Mouse (Mus musculus) MEL (cell line): ENCODE measurements at regions not wholly inside any gene's neighbourhood (a gene's known extent, or its start where the extent isn't known, plus 50 kb on each side); places are given as distances from the start of the nearest gene placed in this dataset.

ENCODE experiments used
- DNase-seq: peaks from one replicate; pipeline ENCODE4 v3.0.0; 2011; ENCODE audit warnings: low read depth, low spot score
- H3K27ac ChIP-seq: 2 replicates; pipeline ENCODE4 v1.5.1; 2012; ENCODE audit warnings: low read depth, mild to moderate bottlenecking, control low read depth, low read length, moderate library complexity; ENCODE audit not compliant: control insufficient read depth
- H3K27me3 ChIP-seq, 2 experiments: fragments of 150-350 bp in 1 of 2; sonication (generic) in 1 of 2; 2 replicates each; pipeline ENCODE4 v1.6.1; 2012; ENCODE audit warnings: low read length in 2 of 2, mild to moderate bottlenecking in 2 of 2, improper control_type of control experiment in 1 of 2, moderate library complexity in 1 of 2; ENCODE audit not compliant: insufficient read depth in 2 of 2, control insufficient read depth in 1 of 2
- H3K36me3 ChIP-seq, 2 experiments: 2 replicates each; pipeline ENCODE4 v1.6.1; 2012 to 2014; ENCODE audit warnings: low read length in 2 of 2, improper control_type of control experiment in 1 of 2, inconsistent platforms in 1 of 2, mild to moderate bottlenecking in 1 of 2; ENCODE audit not compliant: insufficient read depth in 2 of 2, control insufficient read depth in 1 of 2
- H3K4me1 ChIP-seq, 2 experiments: fragments of 150-350 bp in 1 of 2; sonication (generic) in 1 of 2; 2 replicates each; pipeline ENCODE4 v1.6.1; 2012; ENCODE audit warnings: low read length in 2 of 2, improper control_type of control experiment in 1 of 2, mild to moderate bottlenecking in 1 of 2; ENCODE audit not compliant: insufficient read depth in 2 of 2, control insufficient read depth in 1 of 2
- H3K4me3 ChIP-seq, 2 experiments: fragments of 150-350 bp in 1 of 2; sonication (generic) in 1 of 2; 2 replicates each; pipeline ENCODE4 v1.5.1; 2012; ENCODE audit warnings: low read depth in 2 of 2, low read length in 2 of 2, mild to moderate bottlenecking in 2 of 2, moderate library complexity in 2 of 2, control low read depth in 1 of 2, improper control_type of control experiment in 1 of 2; ENCODE audit not compliant: control insufficient read depth in 1 of 2, insufficient read depth in 1 of 2
- H3K79me2 ChIP-seq: 2 replicates; pipeline ENCODE4 v1.6.1; 2012; ENCODE audit warnings: mild to moderate bottlenecking, low read length, moderate library complexity; ENCODE audit not compliant: control insufficient read depth, poor library complexity, insufficient read depth
- H3K9ac ChIP-seq: 2 replicates; pipeline ENCODE4 v1.6.1; 2012; ENCODE audit warnings: low read depth, mild to moderate bottlenecking, control low read depth, low read length, moderate library complexity; ENCODE audit not compliant: control insufficient read depth, poor library complexity, severe bottlenecking
- H3K9me3 ChIP-seq: fragments of 150-350 bp; sonication (generic); replicated peaks from 2 replicates; pipeline ENCODE4 v1.6.1; 2012; ENCODE audit warnings: mild to moderate bottlenecking, low read length, improper control_type of control experiment, moderate library complexity; ENCODE audit not compliant: insufficient read depth
- BHLHE40 ChIP-seq: IDR thresholded peaks from 2 replicates; pipeline ENCODE4 v1.6.1; 2012; ENCODE audit warnings: low read depth, mild to moderate bottlenecking, inconsistent platforms, low read length, improper control_type of control experiment, borderline replicate concordance
- CTCF ChIP-seq, 3 experiments: IDR thresholded peaks in 2 of 3; conservative IDR thresholded peaks in 1 of 3; 2 replicates each; pipeline ENCODE4 v1.5.1; 2011 to 2012; ENCODE audit warnings: low read length in 3 of 3, low read depth in 2 of 3, mild to moderate bottlenecking in 2 of 3, improper control_type of control experiment in 1 of 3, inconsistent platforms in 1 of 3, mixed read lengths in 1 of 3, moderate library complexity in 1 of 3; ENCODE audit not compliant: control insufficient read depth in 1 of 3, insufficient read depth in 1 of 3, poor library complexity in 1 of 3, severe bottlenecking in 1 of 3
- EP300 ChIP-seq, 2 experiments: IDR thresholded peaks; 2 replicates each; pipeline ENCODE4 v1.6.1; 2011; ENCODE audit warnings: improper control_type of control experiment in 2 of 2, low read length in 2 of 2, low read depth in 1 of 2, mild to moderate bottlenecking in 1 of 2
- HCFC1 ChIP-seq: IDR thresholded peaks from 2 replicates; pipeline ENCODE4 v1.6.1; 2012; ENCODE audit warnings: low read depth, mild to moderate bottlenecking, inconsistent platforms, low read length, improper control_type of control experiment, moderate library complexity
- JUND ChIP-seq: IDR thresholded peaks from 2 replicates; pipeline ENCODE4 v1.6.1; 2011; ENCODE audit warnings: low read depth, mild to moderate bottlenecking, improper control_type of control experiment, low read length
- MAX ChIP-seq: IDR thresholded peaks from 2 replicates; pipeline ENCODE4 v1.6.1; 2011; ENCODE audit warnings: low read length, improper control_type of control experiment
- MAZ ChIP-seq: IDR thresholded peaks from 2 replicates; pipeline ENCODE4 v1.6.1; 2012; ENCODE audit warnings: low read depth, mild to moderate bottlenecking, inconsistent platforms, low read length, improper control_type of control experiment
- MYB ChIP-seq: IDR thresholded peaks from 2 replicates; pipeline ENCODE4 v1.6.1; 2011; ENCODE audit warnings: mild to moderate bottlenecking, low read depth, low read length, improper control_type of control experiment
- MYC ChIP-seq: IDR thresholded peaks from 2 replicates; pipeline ENCODE4 v1.6.1; 2011; ENCODE audit warnings: low read depth, mild to moderate bottlenecking, low read length, improper control_type of control experiment, moderate library complexity
- NELFE ChIP-seq: IDR thresholded peaks from 2 replicates; pipeline ENCODE4 v1.6.1; 2011; ENCODE audit warnings: low read depth, low read length, improper control_type of control experiment
- NRF1 ChIP-seq: IDR thresholded peaks from 2 replicates; pipeline ENCODE4 v1.6.1; 2014; ENCODE audit warnings: low read depth, mild to moderate bottlenecking, inconsistent platforms, low read length, improper control_type of control experiment, moderate library complexity; ENCODE audit not compliant: poor library complexity, insufficient read depth, severe bottlenecking
- POLR2A ChIP-seq, 2 experiments: IDR thresholded peaks; 2 replicates each; pipeline ENCODE4 v1.6.1; 2011 to 2012; ENCODE audit warnings: low read length in 2 of 2, mild to moderate bottlenecking in 2 of 2, control low read depth in 1 of 2, improper control_type of control experiment in 1 of 2, low read depth in 1 of 2, moderate library complexity in 1 of 2; ENCODE audit not compliant: control insufficient read depth in 1 of 2, insufficient read depth in 1 of 2, poor library complexity in 1 of 2
- POLR2AphosphoS2 ChIP-seq: IDR thresholded peaks from 2 replicates; pipeline ENCODE4 v1.6.1; 2011; ENCODE audit warnings: low read length, improper control_type of control experiment
- POLR2AphosphoS5 ChIP-seq: IDR thresholded peaks from 2 replicates; pipeline ENCODE4 v1.6.1; 2012; ENCODE audit warnings: low read depth, borderline replicate concordance, mild to moderate bottlenecking, inconsistent platforms, low read length, moderate library complexity, mixed read lengths
- TBP ChIP-seq: IDR thresholded peaks from 2 replicates; pipeline ENCODE4 v1.8.0; 2011; ENCODE audit warnings: low read depth, low read length, improper control_type of control experiment
- USF2 ChIP-seq, 2 experiments: IDR thresholded peaks; 2 replicates each; pipeline ENCODE4 v1.6.1; 2011 to 2012; ENCODE audit warnings: improper control_type of control experiment in 2 of 2, low read length in 2 of 2, borderline replicate concordance in 1 of 2, inconsistent platforms in 1 of 2, low read depth in 1 of 2, mild to moderate bottlenecking in 1 of 2; ENCODE audit not compliant: insufficient read depth in 1 of 2
- ZKSCAN1 ChIP-seq: IDR thresholded peaks from 2 replicates; pipeline ENCODE4 v1.6.1; 2012; ENCODE audit warnings: low read depth, mild to moderate bottlenecking, inconsistent platforms, low read length, improper control_type of control experiment, moderate library complexity
- ZMIZ1 ChIP-seq: IDR thresholded peaks from 2 replicates; pipeline ENCODE4 v1.6.1; 2012; ENCODE audit warnings: low read depth, mild to moderate bottlenecking, inconsistent platforms, low read length, improper control_type of control experiment, moderate library complexity

DNA sequence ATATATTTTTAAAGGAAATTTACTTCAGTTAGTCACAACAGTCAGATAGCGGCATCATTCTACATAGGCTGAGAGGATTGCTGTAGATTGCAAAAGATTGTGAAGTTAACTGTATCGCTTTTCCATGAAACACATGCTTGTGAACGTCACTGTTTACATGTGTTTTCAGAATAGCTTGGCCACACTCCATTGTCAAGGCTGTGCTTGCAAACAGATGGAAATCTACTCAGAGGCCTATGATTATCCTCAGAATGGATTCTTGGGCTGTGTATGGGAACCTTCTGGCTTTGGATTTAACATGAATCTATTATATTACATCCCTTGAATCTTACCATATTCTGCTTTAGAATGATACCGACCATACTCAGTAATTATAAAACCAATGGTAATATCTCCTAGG, 690.1 kb downstream of the Ttll7 start:
- no peak for DNase-seq
- H3K36me3 ChIP-seq, result no peaks in the 10 kb centered on the region
- no peaks in the 10 kb centered on the region for H3K4me1 ChIP-seq
- H3K9me3 ChIP-seq, result no peaks in the 10 kb centered on the region
- H3K27me3 ChIP-seq, result no peaks in the 10 kb centered on the region
- TF ChIP-seq POLR2AphosphoS5 (no peak), POLR2A (IDR thresholded peaks at IDR 0.05; ENCODE audit: control insufficient read depth in 1 of 2, insufficient read depth in 1 of 2, low read depth in 1 of 2, low read length in 2 of 2, poor library complexity in 1 of 2) (no peak), POLR2AphosphoS2 (no peak), JUND (no peak), MYB (no peak), NRF1 (no peak), BHLHE40 (no peak)
- no peaks in the 10 kb centered on the region for H3K79me2 ChIP-seq
- no peak overlapping the region for H3K9ac ChIP-seq
- H3K4me3 ChIP-seq, result no peak overlapping the region
- no peak overlapping the region for H3K27ac ChIP-seq

GRCm38 (mm10) chr3:147537584-147537983, 685.4 kb downstream of the Ttll7 start:
- Histone ChIP-seq H3K79me2 (no peaks in the 10 kb centered on the region), H3K9ac (no peak overlapping the region), H3K27ac (no peak overlapping the region), H3K36me3 (no peaks in the 10 kb centered on the region), H3K9me3 (no peaks in the 10 kb centered on the region), H3K27me3 (no peaks in the 10 kb centered on the region), H3K4me1 (no peaks in the 10 kb centered on the region), H3K4me3 (no peak overlapping the region)
- TF ChIP-seq MAX, result no peak
- no peak for TF ChIP-seq HCFC1
- TF ChIP-seq CTCF (IDR thresholded peaks at IDR 0.05 in 2 of 3, conservative IDR thresholded peaks at IDR 0.05 in 1 of 3; ENCODE audit: control insufficient read depth in 1 of 3, insufficient read depth in 1 of 3, low read depth in 2 of 3, low read length in 3 of 3, poor library complexity in 1 of 3, severe bottlenecking in 1 of 3), result no peak
- TF ChIP-seq MAZ, result no peak
- TF ChIP-seq EP300 (IDR thresholded peaks at IDR 0.05; ENCODE audit: low read depth in 1 of 2, low read length in 2 of 2), result no peak
- TF ChIP-seq MYC, result no peak
- no peak for TF ChIP-seq ZMIZ1
- TF ChIP-seq NELFE, result no peak
- TF ChIP-seq ZKSCAN1, result no peak
- TF ChIP-seq TBP, result no peak
- no peak for TF ChIP-seq USF2 (IDR thresholded peaks at IDR 0.05; ENCODE audit: borderline replicate concordance in 1 of 2, insufficient read depth in 1 of 2, low read depth in 1 of 2, low read length in 2 of 2)
- no peak for DNase-seq
